Mouse (Mus musculus) MEL (cell line): ENCODE measurements at regions not wholly inside any gene's neighbourhood (a gene's known extent, or its start where the extent isn't known, plus 50 kb on each side); places are given as distances from the start of the nearest gene placed in this dataset.

Experiments used
- DNase-seq: peaks from one replicate; pipeline ENCODE4 v3.0.0; 2011; ENCODE audit warnings: low read depth, low spot score
- H3K27ac ChIP-seq: 2 replicates; pipeline ENCODE4 v1.5.1; 2012; ENCODE audit warnings: low read depth, mild to moderate bottlenecking, control low read depth, low read length, moderate library complexity; ENCODE audit not compliant: control insufficient read depth
- H3K27me3 ChIP-seq, 2 experiments: fragments of 150-350 bp in 1 of 2; sonication (generic) in 1 of 2; 2 replicates each; pipeline ENCODE4 v1.6.1; 2012; ENCODE audit warnings: low read length in 2 of 2, mild to moderate bottlenecking in 2 of 2, improper control_type of control experiment in 1 of 2, moderate library complexity in 1 of 2; ENCODE audit not compliant: insufficient read depth in 2 of 2, control insufficient read depth in 1 of 2
- H3K36me3 ChIP-seq, 2 experiments: 2 replicates each; pipeline ENCODE4 v1.6.1; 2012 to 2014; ENCODE audit warnings: low read length in 2 of 2, improper control_type of control experiment in 1 of 2, inconsistent platforms in 1 of 2, mild to moderate bottlenecking in 1 of 2; ENCODE audit not compliant: insufficient read depth in 2 of 2, control insufficient read depth in 1 of 2
- H3K4me1 ChIP-seq, 2 experiments: fragments of 150-350 bp in 1 of 2; sonication (generic) in 1 of 2; 2 replicates each; pipeline ENCODE4 v1.6.1; 2012; ENCODE audit warnings: low read length in 2 of 2, improper control_type of control experiment in 1 of 2, mild to moderate bottlenecking in 1 of 2; ENCODE audit not compliant: insufficient read depth in 2 of 2, control insufficient read depth in 1 of 2
- H3K4me3 ChIP-seq, 2 experiments: fragments of 150-350 bp in 1 of 2; sonication (generic) in 1 of 2; 2 replicates each; pipeline ENCODE4 v1.5.1; 2012; ENCODE audit warnings: low read depth in 2 of 2, low read length in 2 of 2, mild to moderate bottlenecking in 2 of 2, moderate library complexity in 2 of 2, control low read depth in 1 of 2, improper control_type of control experiment in 1 of 2; ENCODE audit not compliant: control insufficient read depth in 1 of 2, insufficient read depth in 1 of 2
- H3K79me2 ChIP-seq: 2 replicates; pipeline ENCODE4 v1.6.1; 2012; ENCODE audit warnings: mild to moderate bottlenecking, low read length, moderate library complexity; ENCODE audit not compliant: control insufficient read depth, poor library complexity, insufficient read depth
- H3K9ac ChIP-seq: 2 replicates; pipeline ENCODE4 v1.6.1; 2012; ENCODE audit warnings: low read depth, mild to moderate bottlenecking, control low read depth, low read length, moderate library complexity; ENCODE audit not compliant: control insufficient read depth, poor library complexity, severe bottlenecking
- H3K9me3 ChIP-seq: fragments of 150-350 bp; sonication (generic); replicated peaks from 2 replicates; pipeline ENCODE4 v1.6.1; 2012; ENCODE audit warnings: mild to moderate bottlenecking, low read length, improper control_type of control experiment, moderate library complexity; ENCODE audit not compliant: insufficient read depth
- CHD1 ChIP-seq: IDR thresholded peaks from 2 replicates; pipeline ENCODE4 v1.6.1; 2012; ENCODE audit warnings: low read depth, mild to moderate bottlenecking, inconsistent platforms, low read length, improper control_type of control experiment
- CHD2 ChIP-seq: IDR thresholded peaks from 2 replicates; pipeline ENCODE4 v1.6.1; 2011; ENCODE audit warnings: low read length, improper control_type of control experiment
- CTCF ChIP-seq, 3 experiments: IDR thresholded peaks in 2 of 3; conservative IDR thresholded peaks in 1 of 3; 2 replicates each; pipeline ENCODE4 v1.5.1; 2011 to 2012; ENCODE audit warnings: low read length in 3 of 3, low read depth in 2 of 3, mild to moderate bottlenecking in 2 of 3, improper control_type of control experiment in 1 of 3, inconsistent platforms in 1 of 3, mixed read lengths in 1 of 3, moderate library complexity in 1 of 3; ENCODE audit not compliant: control insufficient read depth in 1 of 3, insufficient read depth in 1 of 3, poor library complexity in 1 of 3, severe bottlenecking in 1 of 3
- MAFK ChIP-seq: IDR thresholded peaks from 2 replicates; pipeline ENCODE4 v1.6.1; 2011; ENCODE audit warnings: low read depth, mild to moderate bottlenecking, low read length, improper control_type of control experiment, borderline replicate concordance
- MXI1 ChIP-seq: IDR thresholded peaks from 2 replicates; pipeline ENCODE4 v1.6.1; 2011; ENCODE audit warnings: mild to moderate bottlenecking, low read depth, low read length, improper control_type of control experiment
- NRF1 ChIP-seq: IDR thresholded peaks from 2 replicates; pipeline ENCODE4 v1.6.1; 2014; ENCODE audit warnings: low read depth, mild to moderate bottlenecking, inconsistent platforms, low read length, improper control_type of control experiment, moderate library complexity; ENCODE audit not compliant: poor library complexity, insufficient read depth, severe bottlenecking
- POLR2A ChIP-seq, 2 experiments: IDR thresholded peaks; 2 replicates each; pipeline ENCODE4 v1.6.1; 2011 to 2012; ENCODE audit warnings: low read length in 2 of 2, mild to moderate bottlenecking in 2 of 2, control low read depth in 1 of 2, improper control_type of control experiment in 1 of 2, low read depth in 1 of 2, moderate library complexity in 1 of 2; ENCODE audit not compliant: control insufficient read depth in 1 of 2, insufficient read depth in 1 of 2, poor library complexity in 1 of 2
- POLR2AphosphoS2 ChIP-seq: IDR thresholded peaks from 2 replicates; pipeline ENCODE4 v1.6.1; 2011; ENCODE audit warnings: low read length, improper control_type of control experiment
- POLR2AphosphoS5 ChIP-seq: IDR thresholded peaks from 2 replicates; pipeline ENCODE4 v1.6.1; 2012; ENCODE audit warnings: low read depth, borderline replicate concordance, mild to moderate bottlenecking, inconsistent platforms, low read length, moderate library complexity, mixed read lengths
- SIN3A ChIP-seq: IDR thresholded peaks from 2 replicates; pipeline ENCODE4 v1.6.1; 2012; ENCODE audit warnings: low read length, improper control_type of control experiment, inconsistent platforms
- TBP ChIP-seq: IDR thresholded peaks from 2 replicates; pipeline ENCODE4 v1.8.0; 2011; ENCODE audit warnings: low read depth, low read length, improper control_type of control experiment
- TCF12 ChIP-seq: IDR thresholded peaks from 2 replicates; pipeline ENCODE4 v1.6.1; 2014; ENCODE audit warnings: low read depth, mild to moderate bottlenecking, inconsistent platforms, low read length, improper control_type of control experiment, moderate library complexity
- UBTF ChIP-seq: IDR thresholded peaks from 2 replicates; pipeline ENCODE4 v1.6.1; 2012; ENCODE audit warnings: low read depth, mild to moderate bottlenecking, inconsistent platforms, low read length, improper control_type of control experiment, moderate library complexity, borderline replicate concordance; ENCODE audit not compliant: insufficient read depth
- ZMIZ1 ChIP-seq: IDR thresholded peaks from 2 replicates; pipeline ENCODE4 v1.6.1; 2012; ENCODE audit warnings: low read depth, mild to moderate bottlenecking, inconsistent platforms, low read length, improper control_type of control experiment, moderate library complexity

GRCm38 (mm10) chr12:6022490-6022889 is 647.0 kb upstream of the Klhl29 start:
- DNase-seq, result no peak
- H3K36me3 ChIP-seq, result no peaks in the 10 kb centered on the region
- H3K79me2 ChIP-seq, result no peaks in the 10 kb centered on the region
- H3K27me3 ChIP-seq, result no peaks in the 10 kb centered on the region
- no peak overlapping the region for H3K4me3 ChIP-seq
- H3K27ac ChIP-seq, result no peak overlapping the region
- TF ChIP-seq POLR2AphosphoS5 (no peak), MAFK (no peak), CHD1 (no peak), UBTF (no peak), POLR2A (IDR thresholded peaks at IDR 0.05; ENCODE audit: control insufficient read depth in 1 of 2, insufficient read depth in 1 of 2, low read depth in 1 of 2, low read length in 2 of 2, poor library complexity in 1 of 2) (no peak), MXI1 (no peak), CTCF (IDR thresholded peaks at IDR 0.05 in 2 of 3, conservative IDR thresholded peaks at IDR 0.05 in 1 of 3; ENCODE audit: control insufficient read depth in 1 of 3, insufficient read depth in 1 of 3, low read depth in 2 of 3, low read length in 3 of 3, poor library complexity in 1 of 3, severe bottlenecking in 1 of 3) (no peak)
- H3K4me1 ChIP-seq, result no peaks in the 10 kb centered on the region
- H3K9ac ChIP-seq, result no peak overlapping the region
- H3K9me3 ChIP-seq, result no peaks in the 10 kb centered on the region

- no peaks in the 10 kb centered on the region for H3K79me2 ChIP-seq
- TF ChIP-seq CHD2, result no peak
- TF ChIP-seq POLR2A (IDR thresholded peaks at IDR 0.05; ENCODE audit: control insufficient read depth in 1 of 2, insufficient read depth in 1 of 2, low read depth in 1 of 2, low read length in 2 of 2, poor library complexity in 1 of 2), result no peak
- no peak for TF ChIP-seq TCF12
- no peak for TF ChIP-seq SIN3A
- TF ChIP-seq, all 39 proteins: peak for 0
- no peak overlapping the region for H3K9ac ChIP-seq
These were observed 625.5 kb upstream of the Klhl29 start for GRCm38 (mm10) chr12:6000961-6001360.

GRCm38 (mm10) chr12:5997366-5997765 is 621.9 kb upstream of the Klhl29 start:
- TF ChIP-seq NRF1 (no peak), ZMIZ1 (no peak), POLR2AphosphoS2 (no peak), TBP (no peak), CTCF (IDR thresholded peaks at IDR 0.05 in 2 of 3, conservative IDR thresholded peaks at IDR 0.05 in 1 of 3; ENCODE audit: control insufficient read depth in 1 of 3, insufficient read depth in 1 of 3, low read depth in 2 of 3, low read length in 3 of 3, poor library complexity in 1 of 3, severe bottlenecking in 1 of 3) (no peak)
- Histone ChIP-seq H3K9me3 (no peaks in the 10 kb centered on the region), H3K4me1 (no peaks in the 10 kb centered on the region), H3K36me3 (no peaks in the 10 kb centered on the region), H3K79me2 (no peaks in the 10 kb centered on the region), H3K27me3 (no peaks in the 10 kb centered on the region), H3K4me3 (no peak overlapping the region), H3K9ac (no peak overlapping the region), H3K27ac (no peak overlapping the region)
- no peak for DNase-seq

More at GRCm38 (mm10) chr12:6000961-6001360, 625.5 kb upstream of the Klhl29 start:
- Histone ChIP-seq H3K27ac (no peak overlapping the region), H3K9me3 (no peaks in the 10 kb centered on the region), H3K27me3 (no peaks in the 10 kb centered on the region), H3K36me3 (no peaks in the 10 kb centered on the region), H3K4me3 (no peak overlapping the region), H3K4me1 (no peaks in the 10 kb centered on the region)
- DNase-seq, result no peak
